Mouse (Mus musculus) adrenal gland, postnatal 14 days (tissue): ENCODE results near the gene Gpr22. TPM values are rescaled to one million over a fixed set of nuclear protein-coding genes. Genes with fewer than 3 reads are reported as not detected.
A peak's percentile ranks its signal among the peaks of the same experiment; 100 is the strongest.

Experiments
- DNase-seq: peaks from one replicate; pipeline ENCODE4 v3.0.0; 2021; ENCODE audit warnings: mixed read lengths
- long read RNA-seq, 2 experiments: library from polyadenylated mRNA; stranded (forward); transcript quantifications; one replicate each; pipeline ENCODE4 v2.0.0; 2021
- total RNA-seq: library from RNA; stranded (reverse); gene quantifications from 2 replicates; pipeline ENCODE4 v1.2.3, GENCODE M21; 2021

Gene Gpr22
- total RNA-seq = 6.3 and 6.7 TPM in 2 replicates
- long read RNA-seq, experiment 1, full-length matches to known transcripts = 2 of 9 reads
- long read RNA-seq, experiment 1, partial matches to known transcripts = 0 of 9 reads
- long read RNA-seq, experiment 1, other reads (novel, unspliced or antisense) = 7 of 9 reads
- long read RNA-seq, experiment 2, full-length matches to known transcripts = 1 of 12 reads
- long read RNA-seq, experiment 2, partial matches to known transcripts = 0 of 12 reads
- long read RNA-seq, experiment 2, other reads (novel, unspliced or antisense) = 11 of 12 reads

DNA sequence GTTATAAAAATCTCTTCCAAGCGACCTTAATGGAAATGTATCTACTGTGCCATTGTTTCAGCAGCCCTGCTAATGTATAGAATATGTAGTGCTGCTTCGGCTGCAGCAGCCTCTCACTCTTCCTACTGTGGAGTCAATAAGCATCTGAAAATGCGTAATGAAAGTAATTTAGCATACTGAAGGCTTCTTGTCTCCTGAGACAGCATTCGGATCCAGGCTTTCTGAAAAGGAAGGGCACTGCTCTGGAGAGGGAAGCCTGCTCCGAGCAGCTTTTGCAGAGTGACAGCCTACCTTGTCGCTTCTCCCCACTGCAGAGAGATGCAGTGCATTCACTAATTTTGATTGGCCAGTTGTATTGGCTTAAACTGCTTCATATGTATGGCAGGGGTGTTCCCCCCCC, at the start of gene Gpr22:
Gene Gpr22 (minus strand): TSS at position 348 of the 400 bp plus-strand sequence.
- DNase-seq = no peak

- no peak for DNase-seq
These were observed 42.4 kb upstream of the Gpr22 start for GRCm38 (mm10) chr12:31755885-31756755.

- DNase-seq = no peak
These were observed 40.7 kb upstream of the Gpr22 start for GRCm38 (mm10) chr12:31754465-31754864.

DNA sequence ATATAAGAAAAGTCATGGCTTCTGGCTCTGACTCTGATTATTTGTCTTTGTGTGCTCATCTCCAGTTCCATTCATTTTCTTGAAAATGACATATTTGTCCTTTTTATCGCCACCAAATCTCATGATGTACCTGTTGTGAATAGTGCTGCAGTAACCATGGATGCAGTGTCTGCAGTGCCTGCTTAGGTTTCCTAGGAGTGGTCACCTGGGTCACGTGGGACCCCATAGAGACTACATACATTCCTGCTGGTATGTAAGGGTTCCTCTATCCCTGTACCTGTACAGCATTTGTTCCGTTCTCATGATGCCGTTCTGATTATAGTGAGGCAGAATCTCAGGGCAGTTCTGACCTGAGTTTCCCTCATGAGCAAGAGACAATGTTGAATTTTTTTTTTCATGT, 36.1 kb upstream of the Gpr22 start:
- DNase-seq = no peak

DNA sequence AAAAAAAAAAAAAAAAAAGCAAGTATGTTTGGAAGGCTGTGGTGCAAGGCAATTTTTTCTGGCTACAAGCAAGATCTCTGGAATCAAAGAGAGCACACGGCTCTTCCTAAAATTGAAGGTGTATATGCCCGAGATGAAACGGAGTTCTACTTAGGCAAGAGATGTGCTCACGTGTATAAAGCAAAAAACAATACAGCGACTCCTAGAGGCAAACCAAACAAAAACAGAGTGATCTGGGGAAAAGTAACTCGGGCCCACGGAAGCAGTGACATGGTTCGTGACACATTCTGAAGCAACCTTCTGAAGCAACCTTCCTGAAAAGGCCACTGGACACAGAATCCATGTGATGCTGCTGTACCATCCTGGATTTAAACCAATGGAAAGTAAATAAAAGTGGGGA, 33.6 kb upstream of the Gpr22 start:
- no peak for DNase-seq

GRCm38 (mm10) chr12:31734616-31735015, 20.9 kb upstream of the Gpr22 start:
- DNase-seq = no peak

- no peak for DNase-seq
These were observed 16.4 kb upstream of the Gpr22 start for GRCm38 (mm10) chr12:31730126-31730525.

- no peak for DNase-seq
These were observed 13.0 kb upstream of the Gpr22 start for GRCm38 (mm10) chr12:31726707-31727106.

GRCm38 (mm10) chr12:31725511-31726275, 11.9 kb upstream of the Gpr22 start:
- DNase-seq = peak; percentile 54

DNA sequence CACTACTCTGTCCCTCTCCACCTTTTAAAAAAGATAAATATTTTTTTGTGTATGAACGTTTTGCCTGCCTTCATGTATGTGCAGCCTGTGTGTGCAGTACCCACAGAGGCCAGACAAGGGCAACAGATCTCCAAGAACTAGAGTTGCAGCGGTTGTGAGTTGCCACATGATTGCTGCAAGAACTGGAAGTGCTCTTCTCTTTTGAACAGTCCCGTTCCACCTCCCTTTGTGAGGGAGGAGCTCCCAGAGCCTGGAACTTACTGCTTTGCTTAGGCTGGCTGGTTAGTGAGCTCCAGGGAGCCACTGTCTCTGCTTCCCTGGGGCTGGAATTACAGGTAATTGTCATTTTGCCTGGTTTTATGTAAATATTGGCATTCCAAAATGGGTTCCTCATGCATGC, 10.8 kb upstream of the Gpr22 start:
- DNase-seq = no peak

DNA sequence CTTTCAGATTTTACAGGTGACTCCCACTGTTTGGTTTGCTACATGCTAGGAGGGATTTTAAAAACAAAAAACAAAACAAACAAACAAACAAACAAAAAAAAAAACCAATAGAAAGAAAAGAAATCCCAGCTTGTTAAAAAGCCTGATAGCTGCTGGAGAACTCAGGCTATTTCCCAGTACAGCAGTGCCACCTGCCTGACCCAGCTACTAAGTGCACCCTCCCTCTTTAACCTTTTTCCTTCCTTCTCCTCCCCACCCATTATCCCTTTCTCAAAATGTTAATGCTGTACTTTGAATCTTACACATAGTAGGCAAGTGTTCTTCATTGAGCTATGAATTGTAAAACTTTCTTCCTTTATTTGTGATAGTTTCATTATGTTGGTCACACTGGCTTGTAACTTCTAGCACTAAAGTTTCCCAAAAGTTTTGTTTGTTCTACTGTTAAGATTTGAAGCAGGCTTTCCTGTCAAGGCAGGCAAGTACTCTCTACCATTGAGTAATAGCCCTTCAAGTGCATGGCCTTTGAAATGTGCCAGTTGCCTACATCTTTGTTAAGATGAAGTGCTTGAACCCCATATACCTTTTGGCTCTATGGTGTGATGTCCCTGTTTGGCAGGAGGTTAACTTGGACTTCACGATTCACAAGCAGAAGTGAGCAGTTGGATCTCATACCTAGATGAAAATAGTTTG, 6.0 kb upstream of the Gpr22 start:
- peak; percentile 26 for DNase-seq

DNA sequence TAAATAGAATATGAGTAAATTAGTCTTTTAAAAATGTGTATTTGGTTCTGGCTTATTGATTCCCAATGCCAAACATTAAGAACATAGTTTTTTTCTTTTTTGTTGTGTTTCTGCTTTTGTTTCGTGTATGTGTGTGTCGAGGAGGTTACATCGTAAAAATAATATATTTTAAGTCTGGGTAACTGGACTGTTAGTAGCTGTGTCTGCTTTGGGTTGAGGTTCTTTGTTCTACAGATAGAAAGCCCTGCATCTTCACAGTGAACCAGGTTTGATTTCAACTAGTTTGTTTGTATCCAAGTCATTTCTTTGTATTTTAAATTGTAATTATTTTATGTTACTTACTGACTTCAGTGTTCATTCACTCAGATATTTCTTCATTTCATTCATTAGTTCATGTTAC, 323 bp upstream of the Gpr22 start:
- DNase-seq = no peak

GRCm38 (mm10) chr12:31712727-31713126, 1.0 kb downstream of the Gpr22 start:
- no peak for DNase-seq

DNA sequence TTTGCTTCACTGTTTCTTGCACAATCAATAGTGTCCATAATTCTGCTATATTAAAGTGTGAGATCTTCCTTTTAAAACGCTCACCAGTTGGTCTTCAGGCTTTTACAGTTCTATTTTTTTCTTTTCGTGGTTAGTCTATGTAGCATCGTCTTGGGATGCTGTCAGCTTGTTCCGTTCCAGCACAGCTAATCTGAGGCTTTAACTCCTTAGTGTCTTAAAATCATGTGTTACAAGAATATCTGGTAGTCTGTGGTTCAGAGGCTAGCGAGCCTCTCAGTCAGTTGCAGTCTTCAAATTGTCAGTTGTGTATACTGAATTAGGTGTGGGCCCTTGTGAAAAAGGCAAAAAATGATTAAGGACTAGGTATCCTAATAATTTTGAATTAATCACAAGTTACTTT, 1.5 kb downstream of the Gpr22 start:
- DNase-seq = no peak

- no peak for DNase-seq
These were observed 4.1 kb downstream of the Gpr22 start for GRCm38 (mm10) chr12:31709665-31710064.

GRCm38 (mm10) chr12:31707531-31707930, 6.2 kb downstream of the Gpr22 start:
- no peak for DNase-seq

DNA sequence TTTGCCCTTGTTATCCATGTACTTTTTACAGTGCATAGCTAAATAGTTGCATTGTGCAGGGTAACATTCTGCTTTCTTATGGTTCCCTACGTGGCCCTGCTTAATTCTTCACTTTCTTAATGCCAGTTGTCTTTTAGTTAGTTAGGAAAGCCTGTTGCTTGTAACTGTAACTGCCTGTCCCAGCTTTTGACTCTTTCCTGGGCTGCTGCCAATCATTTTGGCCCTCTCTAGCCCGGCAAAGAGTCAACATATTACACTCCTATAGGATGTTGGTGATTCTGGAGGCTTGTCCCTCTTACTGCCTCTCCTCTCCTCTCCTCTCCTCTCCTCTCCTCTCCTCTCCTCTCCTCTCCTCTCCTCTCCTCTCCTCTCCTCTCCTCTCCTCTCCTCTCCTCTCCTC, 7.6 kb downstream of the Gpr22 start:
- peak; percentile 9 for DNase-seq

DNA sequence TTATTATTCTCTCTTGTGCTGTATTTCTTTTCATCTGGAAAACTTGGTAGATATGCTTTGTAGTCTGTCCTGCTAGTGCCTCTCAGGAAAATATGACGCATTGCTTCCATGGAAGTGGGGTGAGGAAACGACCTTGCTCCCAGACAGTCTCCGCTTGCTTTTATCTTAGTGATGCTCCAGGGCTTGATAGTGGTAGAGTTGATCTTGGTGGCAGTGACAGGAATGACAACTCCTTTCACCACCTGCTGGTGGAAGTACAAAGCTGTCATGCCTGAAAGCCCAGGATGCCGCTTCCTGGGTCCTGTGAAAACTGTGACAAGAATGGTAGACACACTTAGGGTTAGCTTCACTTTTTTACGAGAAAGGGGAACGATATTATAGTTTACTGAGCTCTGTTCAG, 9.8 kb downstream of the Gpr22 start:
- DNase-seq = peak; percentile 8

DNA sequence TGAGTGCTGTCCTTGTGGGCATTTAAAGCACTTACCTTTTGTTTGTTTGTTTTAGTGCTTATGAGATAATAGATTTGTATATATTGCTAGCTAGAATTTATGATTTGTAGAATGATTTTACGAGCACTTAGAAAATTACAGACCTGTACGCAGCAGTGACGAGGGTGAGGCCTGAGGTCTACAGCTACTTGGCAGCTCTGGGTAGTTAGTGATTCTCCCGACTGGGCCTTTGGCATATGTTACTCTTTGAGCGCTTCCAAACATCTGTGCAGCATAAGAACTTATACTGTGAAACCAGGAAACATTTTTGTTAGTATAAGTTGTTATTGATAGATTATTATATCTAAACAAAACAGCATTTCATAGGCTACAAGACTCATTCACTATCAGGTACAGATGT, 12.3 kb downstream of the Gpr22 start:
- DNase-seq = no peak

DNA sequence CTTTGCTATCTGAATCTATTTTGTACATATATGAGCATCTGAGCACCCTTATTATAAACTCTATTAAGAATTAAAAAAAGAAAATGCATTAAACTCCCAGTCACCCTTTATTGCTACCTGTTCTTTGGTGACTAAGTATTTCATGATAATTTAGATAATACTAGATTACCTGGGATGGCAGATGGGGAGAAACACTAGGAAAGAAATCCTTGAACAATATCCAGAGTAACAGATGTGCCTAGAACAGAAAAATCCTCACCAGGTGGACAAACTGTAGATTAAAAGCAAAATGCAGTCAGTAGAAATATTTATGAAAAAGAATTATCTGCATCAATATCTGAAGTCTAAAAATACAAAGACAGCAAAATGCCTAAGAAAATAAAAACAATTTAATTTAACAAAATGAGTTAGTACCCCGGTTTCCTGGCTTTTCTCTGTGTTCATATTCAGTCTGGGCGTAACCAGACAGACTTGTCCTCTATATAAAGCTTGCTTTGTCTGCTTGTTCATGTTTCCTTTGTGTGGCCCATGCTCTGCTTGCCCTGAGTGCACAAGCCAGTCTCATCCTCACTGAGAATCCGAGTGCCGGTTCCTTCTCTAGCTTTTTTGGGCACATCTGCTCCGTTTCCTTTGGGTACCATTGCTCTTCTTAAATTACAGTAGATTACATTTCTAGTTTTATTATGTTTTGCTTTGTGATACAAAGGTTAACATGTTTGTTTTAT, 13.0 kb downstream of the Gpr22 start:
- DNase-seq = no peak

DNA sequence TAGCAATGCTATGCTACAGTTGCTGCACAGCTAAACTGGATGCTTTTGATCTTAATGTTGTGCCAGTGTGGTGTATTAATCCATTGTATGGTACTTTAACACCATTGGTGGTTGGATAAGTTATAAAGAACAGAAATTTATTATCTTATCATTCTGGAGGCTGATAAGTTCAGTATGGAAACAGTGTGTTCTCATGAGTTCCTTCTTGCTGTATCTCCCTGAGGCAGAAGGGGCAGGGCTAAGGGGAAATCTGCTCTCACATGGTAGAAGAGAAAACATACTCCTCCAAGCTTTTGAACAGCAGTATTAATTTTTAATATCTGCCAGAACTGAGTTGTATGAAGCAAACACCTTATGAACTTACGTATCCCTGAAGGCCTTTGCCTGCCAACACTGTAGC, 20.5 kb downstream of the Gpr22 start:
- DNase-seq = no peak

DNA sequence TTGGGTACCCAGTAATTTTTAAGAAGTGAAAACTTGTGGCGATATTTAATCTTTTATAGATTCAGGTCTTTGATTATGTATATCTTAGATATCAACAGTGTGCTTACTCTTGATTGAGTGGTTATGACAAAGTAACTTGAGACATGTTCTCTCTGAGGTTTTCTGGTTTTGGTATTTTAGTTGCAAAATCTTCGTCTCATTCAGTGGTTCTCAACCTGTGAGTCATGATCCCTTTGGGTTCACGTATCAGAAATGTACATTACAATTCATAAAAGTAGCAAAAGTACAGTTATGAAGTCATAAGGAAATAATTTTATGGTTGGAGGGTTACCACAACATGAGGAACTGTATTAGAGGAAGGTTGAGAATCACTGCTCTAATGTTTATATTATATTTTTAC, 27.1 kb downstream of the Gpr22 start:
- no peak for DNase-seq
